Mouse (Mus musculus) intestine, embryonic 15.5 days (tissue): ENCODE results near the gene Wfdc1. TPM values are rescaled to one million over a fixed set of nuclear protein-coding genes. Genes with fewer than 3 reads are reported as not detected.

ENCODE experiments used
- ATAC-seq: fragments of 200-750 bp; cut with Nextera tagmentation; 2 replicates; pipeline ENCODE4 v1.8.0; 2017; ENCODE audit warnings: moderate TSS enrichment, moderate library complexity
- H3K27ac ChIP-seq: fragments of 300-500 bp; sonication (generic); 2 replicates; pipeline ENCODE4 v1.5.1; 2015; ENCODE audit warnings: mild to moderate bottlenecking, inconsistent platforms
- H3K27me3 ChIP-seq: fragments of 300-500 bp; sonication (generic); replicated peaks from 2 replicates; pipeline ENCODE4 v1.6.1; 2015; ENCODE audit warnings: inconsistent platforms
- H3K36me3 ChIP-seq: fragments of 300-500 bp; sonication (generic); 2 replicates; pipeline ENCODE4 v1.6.1; 2015; ENCODE audit warnings: inconsistent platforms
- H3K4me1 ChIP-seq: fragments of 300-500 bp; sonication (generic); replicated peaks from 2 replicates; pipeline ENCODE4 v1.6.1; 2015; ENCODE audit warnings: inconsistent platforms
- H3K4me2 ChIP-seq: fragments of 300-500 bp; sonication (generic); replicated peaks from 2 replicates; pipeline ENCODE4 v1.6.1; 2015; ENCODE audit warnings: mild to moderate bottlenecking, inconsistent platforms
- H3K4me3 ChIP-seq: fragments of 300-500 bp; sonication (generic); replicated peaks from 2 replicates; pipeline ENCODE4 v1.5.1; 2015; ENCODE audit warnings: inconsistent platforms
- H3K9ac ChIP-seq: fragments of 300-500 bp; sonication (generic); 2 replicates; pipeline ENCODE4 v1.6.1; 2015; ENCODE audit warnings: inconsistent platforms
- H3K9me3 ChIP-seq: fragments of 300-500 bp; sonication (generic); 2 replicates; pipeline ENCODE4 v1.6.1; 2016; ENCODE audit warnings: inconsistent platforms
- WGBS: fragments of 180-500 bp; shearing (Covaris S2); methylation state at CpG from one replicate; pipeline ENCODE4 v1.1.7; 2015; 5-methylcytosine and 5-hydroxymethylcytosine counted together
- polyA plus RNA-seq: library from polyadenylated mRNA; unstranded; fragments of >200 nt; fragmentation: Nextera tagmentation; extraction: Ambion mirVana; gene quantifications from 2 replicates; pipeline ENCODE4 v1.2.1, GENCODE M21; 2015

Wfdc1 gene
- polyA plus RNA-seq, 1 experiment from 2014 or later, result 4.5 TPM

- peak within 1 kb of the TSS; percentile 32; the same call in 1 of the 2 replicates for H3K27ac ChIP-seq
- no peaks in the 10 kb centered on the region for H3K36me3 ChIP-seq
- H3K4me3 ChIP-seq, result peak within 1 kb of the TSS; percentile 37
- peak within 1 kb of the TSS; percentile 66 for H3K4me2 ChIP-seq
- H3K9ac ChIP-seq, result peak within 1 kb of the TSS; percentile 13
- H3K27me3 ChIP-seq, result peaks cover 28% of the 10 kb centered on the region
- H3K9me3 ChIP-seq, result no peaks in the 10 kb centered on the region
- H3K4me1 ChIP-seq, result peaks cover 20% of the 10 kb centered on the region
- 5% methylated on average over 26 of the region's 26 CpGs for WGBS
- ATAC-seq, result peak; percentile 85
Observed at GRCm38 (mm10) chr8:119699549-119700134, 33.5 kb downstream of the Wfdc1 start, which contains the start of gene Atp2c2. Gene Atp2c2 (plus strand): TSS chr8:119700009.

GRCm38 (mm10) chr8:119702965-119703364 lies 36.8 kb downstream of the Wfdc1 start:
- Histone ChIP-seq H3K27ac (no peak overlapping the region), H3K36me3 (no peaks in the 10 kb centered on the region), H3K4me2 (no peak overlapping the region), H3K4me3 (no peak overlapping the region), H3K9ac (no peak overlapping the region), H3K4me1 (peaks cover 17% of the 10 kb centered on the region), H3K9me3 (no peaks in the 10 kb centered on the region), H3K27me3 (peaks cover 28% of the 10 kb centered on the region)
- 36% methylated on average over 7 of the region's 7 CpGs for WGBS
- ATAC-seq, result no peak

GRCm38 (mm10) chr8:119707146-119707545 lies 41.0 kb downstream of the Wfdc1 start:
- no peak for ATAC-seq
- Histone ChIP-seq H3K36me3 (no peaks in the 10 kb centered on the region), H3K27me3 (no peaks in the 10 kb centered on the region), H3K4me1 (0 out of 2 replicates have a peak, but pooled peaks cover 13% of the 10 kb centered on the region), H3K9ac (no peak overlapping the region), H3K27ac (no peak overlapping the region), H3K4me2 (no peak overlapping the region), H3K4me3 (no peak overlapping the region), H3K9me3 (no peaks in the 10 kb centered on the region)
- 85% methylated on average over 9 of the region's 9 CpGs for WGBS

- Histone ChIP-seq H3K36me3 (no peaks in the 10 kb centered on the region), H3K9ac (no peak overlapping the region), H3K4me1 (0 out of 2 replicates have a peak, but pooled peaks cover 14% of the 10 kb centered on the region), H3K4me2 (no peak overlapping the region), H3K27ac (no peak overlapping the region), H3K9me3 (no peaks in the 10 kb centered on the region), H3K4me3 (no peak overlapping the region), H3K27me3 (no peaks in the 10 kb centered on the region)
- ATAC-seq, result no peak
- 92% methylated on average over 8 of the region's 8 CpGs for WGBS
Observed at GRCm38 (mm10) chr8:119708471-119708870, 42.3 kb downstream of the Wfdc1 start.

DNA sequence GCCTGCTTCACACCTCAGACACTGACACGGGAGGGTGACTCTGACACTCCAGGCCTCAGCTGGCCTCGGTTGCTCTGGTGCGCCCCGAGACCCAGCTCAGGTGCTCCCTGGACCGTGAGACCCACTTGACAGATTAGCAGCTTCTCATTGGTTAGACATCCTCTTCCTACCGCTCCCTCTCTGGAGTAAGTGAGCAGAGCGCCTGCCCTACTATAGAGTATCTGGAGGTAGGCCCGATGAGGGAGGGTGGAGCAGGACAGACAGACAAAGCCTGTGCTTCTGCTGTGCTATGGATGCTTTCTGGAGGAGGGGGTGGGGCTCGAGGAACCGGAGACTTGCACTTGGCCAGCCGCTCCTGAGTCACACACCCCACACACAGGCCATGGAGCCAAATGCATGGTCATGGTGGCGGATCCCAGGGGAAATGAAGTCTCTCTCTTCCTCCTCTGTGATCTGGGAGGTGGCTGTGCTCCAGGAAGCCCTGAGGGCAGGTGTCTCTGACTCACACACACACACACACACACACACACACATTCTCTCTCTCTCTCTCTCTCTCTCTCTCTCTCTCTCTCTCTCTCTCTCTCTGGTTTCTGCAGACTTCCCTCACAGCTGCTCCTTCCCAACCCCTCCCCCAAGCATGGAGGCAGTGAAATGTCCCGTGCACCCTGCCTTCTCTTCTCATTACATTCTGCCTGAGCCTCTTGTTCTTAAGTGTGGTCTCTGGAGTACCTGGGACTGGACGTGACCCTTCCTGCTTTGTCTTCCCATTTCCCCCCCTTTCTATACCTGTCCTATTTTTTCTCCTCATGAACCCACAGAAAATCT lies 42.9 kb downstream of the Wfdc1 start:
- peak; percentile 46 for ATAC-seq
- H3K4me2 ChIP-seq, result no peak overlapping the region
- 0 out of 2 replicates have a peak, but pooled peaks cover 14% of the 10 kb centered on the region for H3K4me1 ChIP-seq
- H3K9me3 ChIP-seq, result no peaks in the 10 kb centered on the region
- H3K36me3 ChIP-seq, result no peaks in the 10 kb centered on the region
- no peaks in the 10 kb centered on the region for H3K27me3 ChIP-seq
- no peak overlapping the region for H3K9ac ChIP-seq
- no peak overlapping the region for H3K4me3 ChIP-seq
- 61% methylated on average over 14 of the region's 14 CpGs for WGBS
- no peak overlapping the region for H3K27ac ChIP-seq

- ATAC-seq, result peak; percentile 37; the same call in 1 of the 2 replicates
Observed at GRCm38 (mm10) chr8:119709703-119710093, 43.5 kb downstream of the Wfdc1 start.

GRCm38 (mm10) chr8:119712226-119712625 lies 46.1 kb downstream of the Wfdc1 start:
- ATAC-seq, result no peak
- Histone ChIP-seq H3K36me3 (no peaks in the 10 kb centered on the region), H3K9me3 (no peaks in the 10 kb centered on the region), H3K27ac (no peak overlapping the region), H3K27me3 (no peaks in the 10 kb centered on the region), H3K4me1 (peaks cover 37% of the 10 kb centered on the region), H3K9ac (no peak overlapping the region), H3K4me3 (no peak overlapping the region), H3K4me2 (no peak overlapping the region)
- WGBS, result 56% methylated on average over 6 of the region's 6 CpGs

More at GRCm38 (mm10) chr8:119709703-119710093, 43.5 kb downstream of the Wfdc1 start:
- no peak overlapping the region for H3K4me2 ChIP-seq
- 78% methylated on average over 11 of the region's 11 CpGs for WGBS
- H3K9me3 ChIP-seq, result no peaks in the 10 kb centered on the region
- no peak overlapping the region for H3K27ac ChIP-seq
- H3K4me3 ChIP-seq, result no peak overlapping the region
- peaks cover 19% of the 10 kb centered on the region; the same call in 1 of the 2 replicates for H3K4me1 ChIP-seq
- H3K9ac ChIP-seq, result no peak overlapping the region
- no peaks in the 10 kb centered on the region for H3K36me3 ChIP-seq
- no peaks in the 10 kb centered on the region for H3K27me3 ChIP-seq

GRCm38 (mm10) chr8:119713421-119713820 lies 47.3 kb downstream of the Wfdc1 start:
- ATAC-seq, result no peak
- Histone ChIP-seq H3K9me3 (no peaks in the 10 kb centered on the region), H3K27ac (no peak overlapping the region), H3K4me3 (no peak overlapping the region), H3K27me3 (no peaks in the 10 kb centered on the region), H3K36me3 (no peaks in the 10 kb centered on the region), H3K4me2 (no peak overlapping the region), H3K9ac (no peak overlapping the region), H3K4me1 (peaks cover 37% of the 10 kb centered on the region)
- WGBS, result 82% methylated on average over 5 of the region's 5 CpGs

GRCm38 (mm10) chr8:119715221-119715620 lies 49.1 kb downstream of the Wfdc1 start:
- peak overlapping the region; percentile 64 for H3K27ac ChIP-seq
- peak overlapping the region; percentile 40 for H3K4me2 ChIP-seq
- H3K9me3 ChIP-seq, result no peaks in the 10 kb centered on the region
- H3K4me3 ChIP-seq, result no peak overlapping the region
- no peaks in the 10 kb centered on the region for H3K36me3 ChIP-seq
- H3K9ac ChIP-seq, result no peak overlapping the region; the same call in 1 of the 2 replicates
- ATAC-seq, result peak; percentile 85
- no peaks in the 10 kb centered on the region for H3K27me3 ChIP-seq
- H3K4me1 ChIP-seq, result peaks cover 30% of the 10 kb centered on the region
- WGBS, result 43% methylated on average over 12 of the region's 12 CpGs

GRCm38 (mm10) chr8:119716730-119717299 lies 50.6 kb downstream of the Wfdc1 start:
- peak; percentile 62 for ATAC-seq
- H3K27ac ChIP-seq, result 0 out of 2 replicates have a peak overlapping the region, but pooled peaks have one; percentile 7
- no peaks in the 10 kb centered on the region for H3K36me3 ChIP-seq
- no peak overlapping the region for H3K4me2 ChIP-seq
- H3K4me3 ChIP-seq, result no peak overlapping the region
- H3K4me1 ChIP-seq, result peaks cover 26% of the 10 kb centered on the region
- H3K27me3 ChIP-seq, result no peaks in the 10 kb centered on the region
- H3K9me3 ChIP-seq, result no peaks in the 10 kb centered on the region
- no peak overlapping the region for H3K9ac ChIP-seq

DNA sequence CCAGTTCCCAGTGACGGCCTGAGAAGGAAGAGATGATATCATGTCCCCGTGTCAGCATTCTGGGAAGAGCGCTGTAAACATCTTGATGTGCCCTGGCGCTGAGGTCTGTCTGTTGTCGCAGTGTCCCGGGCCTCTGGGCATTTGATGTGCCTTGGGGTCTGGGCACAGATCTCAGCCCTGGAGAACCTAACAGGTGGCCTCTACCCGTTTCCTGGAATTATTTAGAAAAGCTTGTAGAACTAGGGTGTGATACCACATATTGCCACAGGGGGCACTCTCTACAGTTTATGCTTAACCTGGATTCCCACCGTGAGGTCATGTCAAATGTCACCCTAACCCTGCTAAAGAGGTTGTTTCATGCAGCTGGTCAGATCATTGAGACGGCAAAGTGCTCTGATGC lies 51.6 kb downstream of the Wfdc1 start:
- H3K9me3 ChIP-seq, result no peaks in the 10 kb centered on the region
- H3K9ac ChIP-seq, result no peak overlapping the region
- 67% methylated on average over 9 of the region's 9 CpGs for WGBS
- H3K4me2 ChIP-seq, result no peak overlapping the region
- no peaks in the 10 kb centered on the region for H3K27me3 ChIP-seq
- no peak overlapping the region for H3K27ac ChIP-seq
- no peaks in the 10 kb centered on the region for H3K36me3 ChIP-seq
- ATAC-seq, result no peak
- H3K4me3 ChIP-seq, result no peak overlapping the region
- H3K4me1 ChIP-seq, result peaks cover 23% of the 10 kb centered on the region

GRCm38 (mm10) chr8:119719011-119719501 lies 52.9 kb downstream of the Wfdc1 start:
- Histone ChIP-seq H3K27me3 (no peaks in the 10 kb centered on the region), H3K9me3 (no peaks in the 10 kb centered on the region), H3K9ac (no peak overlapping the region), H3K36me3 (no peaks in the 10 kb centered on the region), H3K4me1 (peaks cover 23% of the 10 kb centered on the region), H3K4me2 (no peak overlapping the region), H3K27ac (no peak overlapping the region), H3K4me3 (no peak overlapping the region)
- 71% methylated on average over 12 of the region's 12 CpGs for WGBS
- no peak for ATAC-seq
